Mouse (Mus musculus) lung, embryonic 16.5 days (tissue): ENCODE measurements around the gene Spata25. TPM values are rescaled to one million over a fixed set of nuclear protein-coding genes. Genes with fewer than 3 reads are reported as not detected.

ENCODE experiments used
- ATAC-seq: fragments of 200-750 bp; cut with Nextera tagmentation; 2 replicates; pipeline ENCODE4 v1.8.0; 2017; ENCODE audit warnings: low read depth, mild to moderate bottlenecking, moderate library complexity
- H3K27ac ChIP-seq: fragments of 300-500 bp; sonication (generic); 2 replicates; pipeline ENCODE4 v1.5.1; 2014; ENCODE audit warnings: mild to moderate bottlenecking, control low read depth, low read length
- H3K27me3 ChIP-seq: fragments of 300-500 bp; sonication (generic); 2 replicates; pipeline ENCODE4 v1.6.1; 2014; ENCODE audit warnings: low read depth, low read length, mixed read lengths; ENCODE audit not compliant: control insufficient read depth, insufficient read depth
- H3K36me3 ChIP-seq: fragments of 300-500 bp; sonication (generic); 2 replicates; pipeline ENCODE4 v1.6.1; 2014; ENCODE audit warnings: low read length; ENCODE audit not compliant: control insufficient read depth, insufficient read depth
- H3K4me1 ChIP-seq: fragments of 300-500 bp; sonication (generic); replicated peaks from 2 replicates; pipeline ENCODE4 v1.6.1; 2014; ENCODE audit warnings: low read length, mixed read lengths; ENCODE audit not compliant: control insufficient read depth, insufficient read depth
- H3K4me2 ChIP-seq: fragments of 300-500 bp; sonication (generic); 2 replicates; pipeline ENCODE4 v1.6.1; 2014; ENCODE audit warnings: low read depth, low read length, control low read depth
- H3K4me3 ChIP-seq: fragments of 300-500 bp; sonication (generic); 2 replicates; pipeline ENCODE4 v1.5.1; 2014; ENCODE audit warnings: mild to moderate bottlenecking, low read length, control low read depth
- H3K9ac ChIP-seq: fragments of 300-500 bp; sonication (generic); 2 replicates; pipeline ENCODE4 v1.6.1; 2014; ENCODE audit warnings: low read length, control low read depth
- H3K9me3 ChIP-seq: fragments of 300-500 bp; sonication (generic); 2 replicates; pipeline ENCODE4 v1.6.1; 2016; ENCODE audit warnings: low read length; ENCODE audit not compliant: control insufficient read depth
- WGBS: fragments of 180-500 bp; shearing (Covaris S2); extraction: QIAGEN DNeasy Blood & Tissue Kit; methylation state at CpG from one replicate; pipeline ENCODE4 v1.1.7; 2014; 5-methylcytosine and 5-hydroxymethylcytosine counted together
- polyA plus RNA-seq: library from polyadenylated mRNA; unstranded; fragments of >200 nt; fragmentation: Nextera tagmentation; extraction: Ambion mirVana; gene quantifications from 2 replicates; pipeline ENCODE4 v1.2.1, GENCODE M21; 2015

Gene Spata25
- polyA plus RNA-seq, 1 experiment from 2014 or later: not detected

GRCm38 (mm10) chr2:164832748-164833301, 4.5 kb upstream of the Spata25 start, which contains the start of gene Ctsa:
Gene Ctsa, plus strand, starts transcription at chr2:164832873.
- Histone ChIP-seq H3K4me1 (peaks cover 18% of the 10 kb centered on the region), H3K4me2 (peak within 1 kb of the TSS; percentile 100), H3K9ac (peak within 1 kb of the TSS; percentile 85), H3K4me3 (peak within 1 kb of the TSS; percentile 81), H3K27me3 (no peaks in the 10 kb centered on the region), H3K9me3 (no peaks in the 10 kb centered on the region), H3K27ac (peak within 1 kb of the TSS; percentile 92), H3K36me3 (peaks cover 3% of the 10 kb centered on the region; the same call in 1 of the 2 replicates)
- peak; percentile 81 for ATAC-seq
- WGBS: under 1% methylated on average over 35 of the region's 35 CpGs

- Histone ChIP-seq H3K4me1 (peaks cover 18% of the 10 kb centered on the region), H3K27ac (peak overlapping the region; percentile 92), H3K4me2 (peak overlapping the region; percentile 100), H3K36me3 (peaks cover 6% of the 10 kb centered on the region), H3K9me3 (no peaks in the 10 kb centered on the region), H3K4me3 (peak overlapping the region; percentile 81), H3K9ac (peak overlapping the region; percentile 85), H3K27me3 (no peaks in the 10 kb centered on the region)
- no peak for ATAC-seq
- 55% methylated on average over 16 of the region's 16 CpGs for WGBS
Measured at GRCm38 (mm10) chr2:164832032-164832747, 3.9 kb upstream of the Spata25 start.

- WGBS: 81% methylated on average over 10 of the region's 10 CpGs
- Histone ChIP-seq H3K36me3 (peaks cover 3% of the 10 kb centered on the region), H3K9me3 (no peaks in the 10 kb centered on the region), H3K4me3 (no peak overlapping the region), H3K27ac (no peak overlapping the region), H3K27me3 (no peaks in the 10 kb centered on the region), H3K4me1 (peaks cover 18% of the 10 kb centered on the region), H3K4me2 (no peak overlapping the region), H3K9ac (no peak overlapping the region)
- ATAC-seq: no peak
Measured at GRCm38 (mm10) chr2:164831029-164831428, 2.7 kb upstream of the Spata25 start.

DNA sequence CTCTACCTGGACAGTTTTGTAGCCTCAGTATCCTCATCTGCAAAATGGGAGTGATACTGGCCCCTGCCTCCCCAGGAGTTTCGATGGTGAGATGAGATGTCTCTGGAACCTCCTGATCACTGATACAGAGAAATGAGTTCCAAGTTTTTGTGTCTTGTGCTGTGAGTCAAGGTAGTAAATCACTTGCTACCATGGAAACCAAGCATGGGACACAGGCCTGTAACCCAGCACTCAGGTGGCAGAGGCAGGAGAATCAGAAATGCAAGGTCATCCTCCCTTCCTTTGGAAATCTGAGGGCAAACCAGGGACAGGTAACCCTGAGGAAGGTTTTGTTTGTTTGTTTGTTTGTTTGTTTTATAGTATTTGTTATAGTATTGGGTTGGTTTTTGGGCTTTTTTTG, 753 bp upstream of the Spata25 start:
- no peak overlapping the region for H3K9ac ChIP-seq
- peaks cover 6% of the 10 kb centered on the region for H3K4me1 ChIP-seq
- no peak overlapping the region for H3K4me3 ChIP-seq
- H3K9me3 ChIP-seq: no peaks in the 10 kb centered on the region
- 94% methylated on average over 1 of the region's 1 CpGs for WGBS
- no peaks in the 10 kb centered on the region for H3K27me3 ChIP-seq
- ATAC-seq: no peak
- H3K27ac ChIP-seq: no peak overlapping the region
- H3K4me2 ChIP-seq: no peak overlapping the region
- peaks cover 16% of the 10 kb centered on the region for H3K36me3 ChIP-seq

DNA sequence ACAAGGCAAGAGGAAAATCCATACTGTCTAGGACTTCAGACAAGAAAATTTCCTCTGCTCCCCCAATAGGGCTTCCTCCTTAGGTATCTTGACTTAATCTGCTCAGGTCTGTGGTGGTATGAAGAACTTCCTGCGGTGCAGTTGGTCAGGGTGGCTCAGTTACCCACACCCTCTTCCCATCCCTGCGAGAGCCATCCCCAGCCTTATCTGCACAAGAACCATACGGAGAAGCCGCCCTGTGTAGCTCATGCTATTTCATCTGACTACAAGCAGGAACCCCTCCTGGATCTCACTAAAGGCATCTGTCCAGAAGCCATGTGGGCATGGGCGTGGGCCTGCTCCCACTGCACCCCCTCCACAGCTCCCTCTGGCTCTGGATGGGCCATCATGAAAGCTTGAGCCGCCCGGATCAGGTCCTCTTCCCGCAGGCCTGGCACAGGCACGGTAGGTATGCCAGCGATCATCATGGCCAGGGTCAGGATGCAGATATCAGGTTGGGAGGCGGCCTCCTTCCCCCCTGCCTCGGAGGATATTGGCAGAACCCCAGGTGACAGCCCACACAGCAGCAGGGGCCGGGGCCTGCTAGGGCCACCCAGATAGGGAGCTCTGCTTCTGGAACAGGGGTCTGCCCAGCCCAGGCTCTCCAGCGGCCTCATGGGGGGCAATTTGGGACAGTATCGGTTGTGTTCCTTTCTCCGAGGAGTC, 1.0 kb downstream of the Spata25 start:
- no peak overlapping the region for H3K4me2 ChIP-seq
- H3K4me1 ChIP-seq: peaks cover 5% of the 10 kb centered on the region
- no peak for ATAC-seq
- no peak overlapping the region for H3K9ac ChIP-seq
- H3K27me3 ChIP-seq: no peaks in the 10 kb centered on the region
- peaks cover 16% of the 10 kb centered on the region for H3K36me3 ChIP-seq
- no peak overlapping the region for H3K27ac ChIP-seq
- WGBS: 84% methylated on average over 16 of the region's 16 CpGs
- H3K9me3 ChIP-seq: no peaks in the 10 kb centered on the region
- no peak overlapping the region for H3K4me3 ChIP-seq

DNA sequence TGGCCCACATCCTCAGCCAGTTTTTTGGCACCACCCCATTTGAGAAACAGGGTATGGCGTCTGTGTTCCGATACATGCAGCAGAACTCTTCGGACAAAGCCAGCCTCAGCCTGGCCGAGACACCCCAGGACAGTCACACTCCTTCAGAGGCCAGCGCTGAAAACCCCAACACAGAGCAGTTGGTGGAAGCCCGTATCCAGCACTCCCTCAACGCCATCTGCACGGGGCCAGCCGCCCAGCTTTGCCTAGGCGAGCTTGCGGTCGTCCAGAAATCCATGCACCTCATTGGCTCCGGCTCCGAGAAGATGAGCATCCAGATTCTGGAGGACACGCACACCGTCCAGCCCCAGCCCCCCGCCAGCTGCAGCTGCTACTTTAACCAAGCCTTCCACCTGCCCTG, 2.8 kb downstream of the Spata25 start:
- H3K27me3 ChIP-seq: no peaks in the 10 kb centered on the region
- no peak overlapping the region for H3K4me3 ChIP-seq
- 97% methylated on average over 17 of the region's 17 CpGs for WGBS
- no peak overlapping the region for H3K9ac ChIP-seq
- H3K27ac ChIP-seq: no peak overlapping the region
- H3K36me3 ChIP-seq: peaks cover 22% of the 10 kb centered on the region
- ATAC-seq: no peak
- H3K9me3 ChIP-seq: no peaks in the 10 kb centered on the region
- H3K4me2 ChIP-seq: no peak overlapping the region
- peaks cover 5% of the 10 kb centered on the region for H3K4me1 ChIP-seq

- Histone ChIP-seq H3K4me3 (no peak overlapping the region), H3K9me3 (no peaks in the 10 kb centered on the region), H3K9ac (no peak overlapping the region), H3K27me3 (no peaks in the 10 kb centered on the region), H3K4me1 (peaks cover 5% of the 10 kb centered on the region), H3K27ac (no peak overlapping the region), H3K4me2 (no peak overlapping the region), H3K36me3 (peaks cover 26% of the 10 kb centered on the region)
- 91% methylated on average over 4 of the region's 4 CpGs for WGBS
- no peak for ATAC-seq
Measured at GRCm38 (mm10) chr2:164823969-164824368, 4.4 kb downstream of the Spata25 start.

DNA sequence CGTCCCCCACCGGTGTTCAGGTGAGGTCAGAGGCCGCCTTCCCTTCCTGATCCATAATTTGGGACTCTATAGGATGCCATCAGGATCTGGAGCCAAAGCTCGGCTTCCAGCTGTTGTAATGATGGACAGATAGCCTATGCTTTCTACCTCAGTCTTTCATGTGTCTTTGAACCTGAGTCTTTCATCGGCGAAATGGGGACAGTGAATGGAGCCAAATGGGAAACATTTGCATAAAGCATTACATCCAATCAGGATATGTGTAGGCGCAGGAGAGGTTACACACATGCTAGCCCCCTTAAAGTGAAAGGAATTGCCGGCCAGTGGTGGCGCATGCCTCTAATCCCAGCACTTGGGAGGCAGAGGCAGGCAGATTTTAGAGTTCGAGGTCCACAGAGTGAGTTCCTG, 5.2 kb downstream of the Spata25 start:
- H3K27me3 ChIP-seq: no peaks in the 10 kb centered on the region
- 2% methylated on average over 10 of the region's 10 CpGs for WGBS
- H3K4me1 ChIP-seq: peaks cover 5% of the 10 kb centered on the region
- ATAC-seq: peak; percentile 74
- peak overlapping the region; percentile 56 for H3K27ac ChIP-seq
- H3K9ac ChIP-seq: peak overlapping the region; percentile 72
- no peaks in the 10 kb centered on the region for H3K9me3 ChIP-seq
- H3K36me3 ChIP-seq: peaks cover 26% of the 10 kb centered on the region
- peak overlapping the region; percentile 60 for H3K4me2 ChIP-seq
- H3K4me3 ChIP-seq: peak overlapping the region; percentile 70

DNA sequence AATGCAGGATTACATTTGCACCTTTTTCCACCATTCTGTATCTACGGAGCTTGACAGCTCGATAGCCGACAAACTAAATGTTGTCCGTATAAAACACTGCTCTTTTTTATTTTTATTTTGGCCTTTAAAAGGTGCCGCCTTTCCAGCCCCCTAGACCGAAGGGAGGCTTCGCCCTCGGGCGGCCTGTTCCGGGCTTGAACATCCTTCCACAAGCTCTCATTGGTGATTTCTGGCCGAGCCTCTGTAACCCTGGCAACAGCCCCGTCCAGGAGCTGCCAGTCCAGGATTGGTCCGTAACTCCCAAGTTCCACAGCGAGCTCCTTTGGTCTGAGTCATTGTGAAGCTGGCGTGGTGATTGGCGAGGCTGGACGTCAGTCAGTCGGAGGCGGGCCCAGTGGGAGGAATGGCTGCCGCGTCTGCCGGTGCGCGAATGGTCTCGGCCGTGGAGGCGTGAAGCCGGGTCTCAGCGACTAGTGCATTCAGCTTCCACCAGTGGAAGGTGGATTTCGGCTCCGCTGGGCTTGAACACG, 5.6 kb downstream of the Spata25 start, which contains the start of gene Zswim1:
Gene Zswim1 (plus strand): TSS at position 51 of the 530 bp plus-strand sequence.
- Histone ChIP-seq H3K4me3 (peak within 1 kb of the TSS; percentile 70), H3K4me1 (peaks cover 8% of the 10 kb centered on the region), H3K36me3 (peaks cover 26% of the 10 kb centered on the region), H3K4me2 (peak within 1 kb of the TSS; percentile 60), H3K27me3 (no peaks in the 10 kb centered on the region), H3K27ac (peak within 1 kb of the TSS; percentile 56), H3K9ac (peak within 1 kb of the TSS; percentile 72), H3K9me3 (no peaks in the 10 kb centered on the region)
- peak; percentile 100 for ATAC-seq
- under 1% methylated on average over 32 of the region's 32 CpGs for WGBS
